Mouse (Mus musculus) thymus, postnatal 14 days (tissue): ENCODE data around the gene Mucl3.

Source experiments
- DNase-seq: peaks from one replicate; pipeline ENCODE4 v3.0.0; 2021

Mucl3 gene

DNA sequence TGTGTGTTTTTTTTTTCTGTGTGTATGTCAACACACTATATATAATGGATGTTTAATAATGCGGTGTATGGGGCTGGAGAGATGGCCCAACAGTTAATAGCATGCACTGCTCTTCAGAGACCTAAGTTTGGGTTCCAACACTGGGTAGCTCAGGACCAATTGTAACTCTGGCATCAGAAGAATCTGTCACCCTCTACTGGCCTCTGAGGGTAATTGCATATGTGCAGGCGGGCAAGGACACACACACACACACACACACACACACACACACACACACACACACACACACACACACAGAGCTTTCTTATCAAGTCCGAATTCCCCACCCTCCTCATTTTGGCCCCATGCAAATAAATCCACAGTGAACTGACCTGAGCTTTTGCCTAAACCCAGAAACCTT is 8.3 kb downstream of the Mucl3 start:
- DNase-seq, result no peak

DNA sequence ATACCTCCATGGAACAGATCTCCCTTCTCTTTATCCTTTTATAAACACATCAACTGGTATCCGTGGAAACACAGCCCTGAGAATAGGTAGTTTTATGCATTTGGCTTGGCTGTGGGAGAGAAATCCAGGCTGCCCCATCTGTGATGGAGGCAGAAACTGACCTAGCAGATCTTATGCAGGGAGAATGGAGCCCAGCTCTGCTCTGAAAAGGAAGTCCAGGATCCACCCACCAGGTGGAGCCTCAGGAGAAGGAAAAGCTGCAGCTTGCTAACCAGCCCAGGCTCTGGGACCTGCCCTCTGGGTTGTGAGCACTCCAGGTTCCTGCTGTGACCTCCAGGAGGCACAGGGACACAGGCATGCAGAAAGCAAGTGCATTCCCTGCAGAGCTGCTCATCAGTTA is 9.5 kb downstream of the Mucl3 start:
- peak; percentile 44 for DNase-seq

DNA sequence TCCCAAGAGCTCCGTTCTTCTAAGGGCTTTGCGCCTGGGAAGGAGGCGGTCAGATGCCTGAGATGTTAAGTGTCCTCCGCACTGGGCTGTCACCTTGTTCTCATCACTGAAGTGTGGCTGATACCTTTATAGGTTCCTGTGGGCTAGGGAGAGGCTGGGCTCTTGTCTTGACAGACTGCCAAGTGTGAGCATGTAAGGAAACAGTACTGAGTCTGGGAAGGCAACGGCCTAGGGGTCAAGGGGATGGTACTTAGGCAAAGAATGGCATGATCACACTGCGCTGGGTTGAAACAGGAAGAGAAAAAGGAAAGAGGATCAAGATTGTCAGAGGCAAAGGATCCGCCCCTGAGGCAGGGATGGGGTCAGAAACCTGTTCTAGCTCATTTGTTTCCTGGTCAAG is 17.0 kb downstream of the Mucl3 start, which contains the start of gene Gm9573:
Gene Gm9573, minus strand, starts transcription at position 101 of the 400 bp plus-strand sequence.
- no peak for DNase-seq

DNA sequence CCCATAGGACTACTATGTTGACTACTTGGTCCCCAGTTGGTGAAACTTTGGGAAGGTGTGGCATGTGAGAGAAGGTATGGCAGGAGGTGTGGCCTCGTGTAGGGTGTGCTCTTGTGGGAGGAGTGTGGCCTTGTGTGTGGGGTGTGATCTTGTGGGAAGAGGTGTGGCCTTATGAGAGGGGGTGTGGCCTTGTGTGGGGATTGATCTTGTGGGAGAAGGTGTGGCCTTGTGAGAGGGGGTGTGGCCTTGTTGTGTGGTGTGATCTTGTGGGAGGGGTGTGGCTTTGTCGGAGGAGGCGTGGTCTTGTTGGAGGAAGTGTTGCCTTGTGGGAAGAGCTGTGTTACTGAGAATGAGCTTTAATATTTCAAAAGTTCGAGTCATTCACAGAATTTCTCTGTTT is 26.4 kb downstream of the Mucl3 start:
- no peak for DNase-seq

DNA sequence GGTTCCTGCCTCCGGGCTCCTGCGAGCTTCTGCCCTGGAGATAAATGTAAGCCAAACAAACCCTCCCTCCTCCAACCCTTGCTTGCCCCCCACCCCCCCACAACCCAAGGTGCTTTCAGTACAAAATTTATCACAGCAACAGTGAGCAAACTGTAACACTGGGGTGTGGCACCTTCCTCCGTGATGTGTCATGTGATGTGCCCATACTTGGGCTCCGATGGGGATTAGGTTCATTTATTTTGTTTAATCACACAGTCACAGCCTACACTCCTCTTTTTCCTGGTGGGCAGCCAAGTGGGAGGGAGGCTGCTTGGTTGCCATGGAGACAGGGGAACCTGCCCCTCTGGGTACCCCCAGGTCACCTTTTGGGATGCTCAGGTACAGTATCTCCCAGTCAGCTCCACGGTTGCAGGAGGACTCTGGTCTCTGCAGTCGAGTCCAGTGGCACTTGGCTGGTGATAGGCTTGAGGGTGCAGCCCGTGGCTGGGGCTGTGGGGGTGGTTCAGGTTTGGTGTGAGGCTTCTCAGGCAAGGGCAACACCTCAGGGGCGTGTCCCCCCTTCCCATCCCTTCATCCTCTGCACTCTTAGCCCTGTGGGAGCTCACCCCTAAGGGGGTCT is 41.6 kb downstream of the Mucl3 start:
- DNase-seq, result no peak

DNA sequence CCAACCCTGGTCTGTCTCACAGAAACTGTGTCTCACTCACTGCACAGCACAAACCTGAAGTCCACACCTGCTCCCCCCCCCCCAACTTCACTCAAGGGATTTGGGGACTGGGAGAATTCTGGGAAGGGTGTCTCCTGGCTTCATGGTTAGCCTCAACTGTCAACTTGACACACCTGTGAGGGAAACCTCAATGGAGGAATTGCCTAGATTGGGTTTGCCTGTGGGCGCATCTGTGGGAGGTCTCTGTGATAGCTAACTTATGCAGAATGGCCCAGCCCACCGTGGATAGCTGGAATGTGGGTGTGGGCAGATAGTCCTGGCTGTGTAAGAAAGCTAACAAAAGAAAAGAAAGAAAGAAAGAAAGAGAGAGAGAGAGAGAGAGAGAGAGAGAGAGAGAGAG is 42.2 kb downstream of the Mucl3 start, which contains the start of gene Sfta2:
Gene Sfta2, plus strand, starts transcription at position 301 of the 400 bp plus-strand sequence.
- no peak for DNase-seq

DNA sequence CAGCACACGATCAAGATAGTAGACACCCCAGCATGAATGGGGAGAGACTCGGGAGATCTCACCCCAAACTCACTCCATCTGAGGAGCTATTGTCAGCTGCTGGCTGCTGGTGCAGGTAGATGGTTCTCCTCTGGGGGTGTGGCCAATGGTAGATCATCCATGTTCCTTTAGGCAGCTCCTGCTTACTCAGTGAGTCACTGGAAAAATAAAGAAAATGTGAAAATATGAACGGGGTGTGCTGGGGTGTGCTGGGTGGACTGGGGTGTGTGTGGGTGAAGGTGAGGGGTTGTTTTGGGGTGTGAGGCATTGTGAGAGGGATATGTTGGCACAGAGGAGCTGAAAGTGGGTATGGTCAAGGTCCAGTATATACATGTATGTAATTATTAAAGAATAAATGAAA is 46.1 kb downstream of the Mucl3 start:
- no peak for DNase-seq

DNA sequence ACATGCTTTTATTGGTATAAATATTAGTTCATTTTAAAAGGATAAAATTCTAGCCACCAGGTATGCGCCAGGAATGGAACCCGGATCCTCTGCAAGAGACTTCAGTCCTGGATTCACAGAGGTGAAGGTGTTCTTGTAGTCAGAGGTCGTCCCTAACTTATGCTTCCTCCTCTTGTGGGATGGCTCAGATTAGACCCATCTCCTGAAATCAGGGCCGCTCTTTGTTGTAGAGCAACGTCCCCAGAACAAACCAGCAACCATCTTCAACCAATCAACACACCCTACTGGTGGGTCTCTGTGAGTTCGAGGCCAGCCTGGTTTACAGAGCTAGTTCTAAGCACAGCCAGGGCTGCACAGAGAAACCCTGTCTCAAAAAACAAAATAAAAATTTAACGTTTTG is 49.0 kb downstream of the Mucl3 start:
- no peak for DNase-seq

DNA sequence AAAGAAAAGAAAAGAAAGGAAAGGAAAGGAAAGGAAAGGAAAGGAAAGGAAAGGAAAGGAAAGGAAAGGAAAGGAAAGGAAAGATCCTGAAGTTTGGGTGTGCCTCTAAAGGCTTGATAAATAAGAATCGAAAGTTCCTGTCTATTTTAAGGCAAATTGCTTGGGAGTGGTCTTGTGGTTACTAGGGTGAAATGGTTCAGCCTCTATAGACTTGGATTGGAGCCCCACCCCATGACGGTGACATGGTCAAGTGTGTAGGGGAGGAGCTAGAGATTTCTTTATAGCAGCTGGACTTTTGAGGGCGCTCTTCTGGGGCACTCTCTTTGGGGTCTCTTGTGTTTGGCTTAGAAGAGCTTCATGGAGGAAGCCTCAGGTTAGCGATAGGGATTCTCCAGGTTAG is 49.7 kb downstream of the Mucl3 start:
- no peak for DNase-seq

DNA sequence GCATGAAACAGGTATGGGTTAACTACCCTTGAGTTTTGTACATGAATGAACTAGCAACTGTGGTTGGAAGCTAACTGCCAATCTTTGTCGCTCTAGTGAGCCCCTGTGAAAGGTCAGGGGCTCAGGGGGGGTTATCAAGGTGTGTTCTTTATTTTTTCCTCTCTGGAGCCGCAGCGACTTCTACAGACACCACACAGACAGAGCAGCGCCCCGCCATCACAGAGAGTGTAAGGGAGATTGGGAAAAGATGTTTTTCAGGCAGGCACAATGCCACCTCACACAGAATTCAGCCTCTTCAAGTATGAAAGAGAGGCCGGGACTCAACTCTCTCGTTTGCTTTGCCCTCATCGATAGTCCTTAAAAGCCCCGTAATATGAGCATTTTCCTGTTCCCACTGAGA is 51.4 kb downstream of the Mucl3 start:
- DNase-seq, result no peak

DNA sequence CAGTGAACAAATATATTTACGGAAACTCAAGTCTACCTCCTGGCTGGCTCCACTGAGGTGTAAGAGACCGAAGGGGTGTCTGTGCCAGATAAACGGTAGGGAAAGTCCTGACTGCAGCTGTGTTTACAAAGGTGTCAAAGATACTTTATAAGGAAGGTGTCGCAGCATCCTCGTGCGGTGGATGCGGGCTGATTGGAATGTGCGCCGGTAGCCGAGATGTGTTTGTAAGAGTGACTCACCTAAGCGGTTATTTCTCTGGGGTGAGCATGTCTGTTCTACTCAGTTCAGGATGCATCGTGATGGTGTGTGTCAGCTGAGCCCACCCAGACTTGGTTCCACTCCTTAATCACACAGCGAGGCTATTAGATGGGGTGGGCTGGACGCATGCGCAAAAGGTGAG is 51.8 kb downstream of the Mucl3 start:
- DNase-seq, result no peak

DNA sequence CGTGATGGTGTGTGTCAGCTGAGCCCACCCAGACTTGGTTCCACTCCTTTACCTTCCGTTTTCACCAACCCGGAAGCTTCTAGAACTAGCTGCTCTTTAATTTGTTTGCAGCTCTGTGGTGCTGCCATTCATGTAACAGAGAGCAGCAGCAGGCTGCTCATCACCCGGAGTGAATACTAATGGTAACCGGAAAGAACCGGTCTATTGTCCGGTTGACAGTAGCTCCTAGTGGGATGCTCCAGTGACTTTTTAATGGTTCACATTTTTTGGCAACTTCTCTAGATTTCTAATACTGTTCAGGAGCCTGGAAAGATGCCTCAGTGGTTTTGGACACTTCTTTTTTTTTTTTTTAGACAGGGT is 52.3 kb downstream of the Mucl3 start:
- DNase-seq, result no peak

DNA sequence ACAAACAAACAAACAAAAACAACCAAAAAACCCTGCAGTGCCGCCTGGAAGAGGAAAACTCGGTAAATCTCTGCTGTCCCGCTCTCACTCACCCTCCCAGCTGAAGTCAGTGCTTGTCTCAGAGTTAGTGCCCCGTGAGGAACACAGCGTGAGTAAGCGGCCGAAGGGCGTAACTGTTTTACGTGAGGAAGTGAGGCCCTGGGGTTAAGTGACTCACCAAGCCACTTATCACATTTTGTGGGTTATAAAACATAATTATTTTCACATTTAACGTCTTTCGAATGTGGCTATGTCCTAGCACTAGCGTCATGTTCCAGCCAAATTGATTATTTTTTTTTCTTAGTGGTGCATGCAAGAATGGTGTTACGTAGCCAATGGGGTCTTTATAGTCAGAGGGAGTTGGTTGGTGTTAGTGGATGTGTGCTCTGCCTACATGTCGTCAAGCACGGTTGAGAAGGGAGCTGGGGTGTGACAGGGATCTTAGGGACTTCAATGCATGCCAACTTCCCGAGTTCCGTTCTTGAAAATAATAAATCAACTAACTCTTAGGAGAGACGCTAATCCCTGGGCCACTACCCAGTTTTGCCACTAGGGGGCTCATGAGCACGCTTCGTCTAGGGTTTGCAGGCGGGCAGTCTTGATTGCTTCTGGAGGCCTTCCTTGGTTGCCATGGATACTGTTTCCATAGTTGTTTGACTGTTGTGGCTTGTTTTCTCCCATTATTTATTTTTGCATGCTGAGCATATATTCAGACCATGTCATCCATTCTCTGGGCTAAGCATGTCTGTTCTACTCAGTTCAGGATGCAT is 52.9 kb downstream of the Mucl3 start:
- DNase-seq, result peak; percentile 73

DNA sequence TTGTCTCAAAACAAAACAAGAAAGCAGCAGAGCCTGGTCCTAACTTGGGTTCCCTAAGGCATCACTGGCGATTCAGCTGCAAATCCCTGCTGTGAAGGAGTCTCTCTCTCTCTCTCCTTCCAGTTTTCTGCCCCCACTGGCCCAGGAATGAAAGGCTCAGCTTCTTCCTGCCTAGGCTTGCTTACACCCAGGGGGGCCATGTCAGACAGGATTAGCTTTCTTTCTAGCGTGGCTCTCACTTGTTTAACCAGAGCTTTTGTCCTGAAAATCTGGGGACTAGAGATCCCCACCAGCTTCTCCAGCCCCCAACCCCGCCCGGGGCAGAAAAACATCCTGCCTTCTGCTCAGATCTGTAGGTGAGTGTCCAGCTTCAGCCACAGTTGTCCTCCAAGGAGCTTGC is 55.1 kb downstream of the Mucl3 start:
- DNase-seq, result no peak

DNA sequence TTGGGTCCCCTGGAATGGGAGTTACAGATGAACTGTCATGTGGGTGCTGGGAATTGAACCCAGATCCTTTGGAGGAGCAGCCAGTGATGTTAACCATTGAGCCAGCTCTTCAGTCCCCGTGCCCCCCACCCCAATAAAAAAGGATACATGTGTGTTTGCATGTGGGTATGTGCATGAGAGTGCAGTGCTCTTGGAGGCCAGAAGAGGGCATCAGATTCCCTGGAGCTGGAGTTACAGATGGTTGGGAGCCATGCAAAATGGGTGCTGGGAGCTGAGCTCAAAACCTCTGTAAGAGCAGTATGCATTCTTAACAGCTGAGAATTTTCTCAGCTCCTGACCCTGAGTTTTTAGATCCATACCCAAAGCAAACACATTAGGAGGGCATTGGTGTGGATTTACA is 56.2 kb downstream of the Mucl3 start:
- DNase-seq, result no peak
